Mouse (Mus musculus): ENCODE results near the gene Ovol1. TPM values are rescaled to one million over a fixed set of nuclear protein-coding genes. Genes with fewer than 3 reads are reported as not detected.
A peak's percentile ranks its signal among the peaks of the same experiment; 100 is the strongest.

Ovol1 gene
- total and polyA plus RNA-seq, 3 experiments: not detected

- H3K27ac ChIP-seq (ENCODE audit: insufficient read depth, low read depth): no peak overlapping the region
- peak overlapping the region; percentile 86 for H3K4me2 ChIP-seq (ENCODE audit: insufficient read depth, low read depth, poor library complexity, severe bottlenecking)
- H3K79me2 ChIP-seq (replicated peaks; ENCODE audit: control insufficient read depth, extremely low read depth, insufficient read depth, poor library complexity, severe bottlenecking): no peaks in the 10 kb centered on the region
- H3K4me3 ChIP-seq (replicated peaks in 1 of 3; ENCODE audit: low read depth in 2 of 3, low read length in 2 of 3, poor library complexity in 1 of 3): peak overlapping the region; percentile 56 to 64 (median 63)
- peaks cover 6 to 31% of the 10 kb centered on the region in 2 experiments for H3K4me1 ChIP-seq (ENCODE audit: control insufficient read depth in 1 of 2, insufficient read depth in 2 of 2)
- H3K9me3 ChIP-seq (replicated peaks; ENCODE audit: low read length): no peaks in the 10 kb centered on the region
- in situ Hi-C loops (cut with MboI; ENCODE audit: low pct_ligation_motif_present, low pct_unique_long_range_greater_than_20kb, low sequenced_read_pairs) (no loop called here), dilution Hi-C loops (cut with MboI; ENCODE audit: extremely low pct_ligation_motif_present, extremely low pct_unique_long_range_greater_than_20kb, low sequenced_read_pairs) (no loop called here)
- peaks cover 3% of the 10 kb centered on the region for H3K27me3 ChIP-seq (replicated peaks)
- H3K9ac ChIP-seq (ENCODE audit: insufficient read depth, low read depth): peak overlapping the region; percentile 61
- no peak for DNase-seq (ENCODE audit: extremely low read depth)
- no peak for TF ChIP-seq MEF2A (IDR thresholded peaks at IDR 0.05; ENCODE audit: borderline replicate concordance, low read depth, low read length)
- no peak for TF ChIP-seq TBP (conservative IDR thresholded peaks at IDR 0.05; ENCODE audit: low read depth, low read length)
- TF ChIP-seq KAT2A (IDR thresholded peaks at IDR 0.05; ENCODE audit: insufficient replicate concordance, low read length): no peak
- TF ChIP-seq ZMIZ1 (IDR thresholded peaks at IDR 0.05; ENCODE audit: low read depth, low read length): 0 out of 2 replicates have a peak, but pooled peaks have one; percentile 6
- TF ChIP-seq EP300 (IDR thresholded peaks at IDR 0.05; ENCODE audit: low read length): no peak
- TF ChIP-seq CHD1 (IDR thresholded peaks at IDR 0.05; ENCODE audit: low read depth, low read length): 0 out of 2 replicates have a peak, but pooled peaks have one; percentile 5
- TF ChIP-seq NRF1 (IDR thresholded peaks at IDR 0.05; ENCODE audit: low read depth, low read length): no peak
- 0 out of 2 replicates have a peak, but pooled peaks have one; percentile 19 for TF ChIP-seq MAX (IDR thresholded peaks at IDR 0.05; ENCODE audit: low read length)
- no peak for TF ChIP-seq PAX5 (IDR thresholded peaks at IDR 0.05; ENCODE audit: low read length)
- no peaks in the 10 kb centered on the region for H3K36me3 ChIP-seq (replicated peaks in 1 of 2; ENCODE audit: control insufficient read depth in 1 of 2, insufficient read depth in 1 of 2, low read length in 1 of 2)
These were observed 49.3 kb downstream of the Ovol1 start for GRCm38 (mm10) chr19:5511074-5511632.

DNA sequence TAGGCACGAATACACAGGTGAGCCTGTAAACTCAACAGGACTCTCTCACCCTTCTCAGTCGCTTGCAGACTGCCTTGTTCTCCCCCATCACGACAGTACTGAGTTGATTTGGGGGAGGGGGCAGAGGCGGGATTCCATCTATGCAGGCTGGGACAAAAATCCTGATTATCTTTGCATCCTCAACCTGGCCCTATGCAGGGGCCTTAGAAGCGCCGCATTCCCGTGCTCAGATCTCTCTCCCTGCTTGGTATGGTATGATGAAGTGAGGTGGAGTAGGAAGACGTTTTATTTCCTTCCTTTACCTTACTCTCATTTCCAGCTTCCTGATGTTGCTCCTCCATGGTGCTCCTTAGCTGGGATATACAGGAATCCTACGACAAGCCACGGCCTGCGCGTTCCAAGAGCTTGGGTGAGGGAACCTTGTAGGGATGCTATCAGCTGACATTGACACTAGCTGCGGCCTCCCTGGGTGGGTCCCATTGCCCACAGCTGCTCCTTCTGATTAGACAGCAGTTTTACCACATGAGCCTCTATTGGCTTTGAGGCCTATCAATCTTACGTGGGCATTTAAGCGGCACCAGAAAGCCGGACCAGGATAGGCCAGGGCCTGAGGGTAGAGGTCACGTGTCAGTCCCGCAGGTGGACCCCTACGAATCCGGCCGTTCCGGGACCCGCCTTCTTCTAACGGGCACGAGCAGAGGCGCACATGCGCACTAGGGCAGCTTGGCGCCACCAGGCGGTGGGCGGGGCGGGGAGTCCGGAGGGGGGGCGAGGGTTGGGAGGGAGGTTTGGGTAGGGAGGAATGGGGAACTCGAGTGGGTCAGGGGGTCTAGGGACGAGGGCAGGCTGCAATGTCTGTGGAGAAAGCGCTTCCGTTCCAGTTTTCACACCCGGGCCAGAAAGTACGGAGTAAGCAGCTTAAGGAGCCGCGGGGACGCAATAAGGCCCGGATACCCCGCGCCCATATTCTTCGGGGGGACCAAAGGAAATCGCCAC lies 50.1 kb downstream of the Ovol1 start, which contains the start of gene Snx32:
Gene Snx32 (minus strand): TSS at position 508 of the 996 bp plus-strand sequence.
- Histone ChIP-seq H3K9me3 (replicated peaks; ENCODE audit: low read length) (no peaks in the 10 kb centered on the region), H3K4me2 (ENCODE audit: insufficient read depth, low read depth, poor library complexity, severe bottlenecking) (peak within 1 kb of the TSS; percentile 89), H3K79me2 (replicated peaks; ENCODE audit: control insufficient read depth, extremely low read depth, insufficient read depth, poor library complexity, severe bottlenecking) (no peaks in the 10 kb centered on the region), H3K27me3 (replicated peaks) (peaks cover 3% of the 10 kb centered on the region), H3K4me1 (ENCODE audit: control insufficient read depth in 1 of 2, insufficient read depth in 2 of 2) (peaks cover 6 to 31% of the 10 kb centered on the region in 2 experiments), H3K4me3 (replicated peaks in 1 of 3; ENCODE audit: low read depth in 2 of 3, low read length in 2 of 3, poor library complexity in 1 of 3) (peak within 1 kb of the TSS; percentile 63 to 79 (median 72)), H3K27ac (ENCODE audit: insufficient read depth, low read depth) (no peak within 1 kb of the TSS), H3K36me3 (replicated peaks in 1 of 2; ENCODE audit: control insufficient read depth in 1 of 2, insufficient read depth in 1 of 2, low read length in 1 of 2) (no peaks in the 10 kb centered on the region), H3K9ac (ENCODE audit: insufficient read depth, low read depth) (peak within 1 kb of the TSS; percentile 72)
- dilution Hi-C loops (cut with MboI; ENCODE audit: extremely low pct_ligation_motif_present, extremely low pct_unique_long_range_greater_than_20kb, low sequenced_read_pairs) (no loop called here), in situ Hi-C loops (cut with MboI; ENCODE audit: low pct_ligation_motif_present, low pct_unique_long_range_greater_than_20kb, low sequenced_read_pairs) (no loop called here)
- peak; percentile 99 for DNase-seq (ENCODE audit: extremely low read depth)
- TF ChIP-seq ETS1 (conservative IDR thresholded peaks at IDR 0.05; ENCODE audit: low read depth, low read length) (peak; percentile 56), E2F4 (IDR thresholded peaks at IDR 0.05; ENCODE audit: insufficient replicate concordance, low read depth, low read length) (no peak), HCFC1 (IDR thresholded peaks at IDR 0.05; ENCODE audit: low read depth, low read length) (peak; percentile 67), ZKSCAN1 (IDR thresholded peaks at IDR 0.05; ENCODE audit: borderline replicate concordance, low read depth, low read length) (no peak), UBTF (IDR thresholded peaks at IDR 0.05; ENCODE audit: low read depth, low read length) (no peak), NRF1 (IDR thresholded peaks at IDR 0.05; ENCODE audit: low read depth, low read length) (peak; percentile 87), USF1 (IDR thresholded peaks at IDR 0.05; ENCODE audit: low read depth, low read length) (peak; percentile 96), BHLHE40 (IDR thresholded peaks at IDR 0.05; ENCODE audit: low read depth, low read length) (peak; percentile 91), USF2 (conservative IDR thresholded peaks at IDR 0.05; ENCODE audit: low read depth, low read length) (peak; percentile 95), RAD21 (IDR thresholded peaks at IDR 0.05; ENCODE audit: low read depth, low read length) (no peak), CTCF (conservative IDR thresholded peaks at IDR 0.05 in 1 of 2, IDR thresholded peaks at IDR 0.05 in 1 of 2; ENCODE audit: low read depth in 2 of 2, low read length in 2 of 2) (peak in 1 of 2 experiments; percentile 14; a peak in 1 of 4 replicates), POLR2AphosphoS2 (IDR thresholded peaks at IDR 0.05; ENCODE audit: low read depth, low read length) (no peak), CHD1 (IDR thresholded peaks at IDR 0.05; ENCODE audit: low read depth, low read length) (peak; percentile 65; the same call in 1 of the 2 replicates), MAFK (IDR thresholded peaks at IDR 0.05; ENCODE audit: insufficient replicate concordance, low read length) (peak; percentile 89), MEF2A (IDR thresholded peaks at IDR 0.05; ENCODE audit: borderline replicate concordance, low read depth, low read length) (0 out of 2 replicates have a peak, but pooled peaks have one; percentile 28), ZNF384 (IDR thresholded peaks at IDR 0.05; ENCODE audit: low read depth, low read length) (no peak), ZMIZ1 (IDR thresholded peaks at IDR 0.05; ENCODE audit: low read depth, low read length) (peak; percentile 48; the same call in 1 of the 2 replicates), MAZ (IDR thresholded peaks at IDR 0.05; ENCODE audit: low read depth, low read length) (peak; percentile 8; the same call in 1 of the 2 replicates), PAX5 (IDR thresholded peaks at IDR 0.05; ENCODE audit: low read length) (no peak), ELF1 (IDR thresholded peaks at IDR 0.05; ENCODE audit: low read depth, low read length) (peak; percentile 80), CHD2 (IDR thresholded peaks at IDR 0.05; ENCODE audit: low read length) (peak; percentile 96), SIN3A (IDR thresholded peaks at IDR 0.05; ENCODE audit: low read length) (peak; percentile 99), MAX (IDR thresholded peaks at IDR 0.05; ENCODE audit: low read length) (peak; percentile 98), EP300 (IDR thresholded peaks at IDR 0.05; ENCODE audit: low read length) (no peak), MXI1 (IDR thresholded peaks at IDR 0.05; ENCODE audit: low read depth, low read length) (peak; percentile 71), TBP (conservative IDR thresholded peaks at IDR 0.05; ENCODE audit: low read depth, low read length) (peak; percentile 96)
